Mouse (Mus musculus) skeletal muscle tissue, adult 2 months (tissue): ENCODE measurements around the gene Tpst1.

Experiments used
- DNase-seq: peaks from one replicate; pipeline ENCODE4 v3.0.0-alpha.2; 2012; ENCODE audit warnings: low read depth, low spot score

The Tpst1 gene

DNA sequence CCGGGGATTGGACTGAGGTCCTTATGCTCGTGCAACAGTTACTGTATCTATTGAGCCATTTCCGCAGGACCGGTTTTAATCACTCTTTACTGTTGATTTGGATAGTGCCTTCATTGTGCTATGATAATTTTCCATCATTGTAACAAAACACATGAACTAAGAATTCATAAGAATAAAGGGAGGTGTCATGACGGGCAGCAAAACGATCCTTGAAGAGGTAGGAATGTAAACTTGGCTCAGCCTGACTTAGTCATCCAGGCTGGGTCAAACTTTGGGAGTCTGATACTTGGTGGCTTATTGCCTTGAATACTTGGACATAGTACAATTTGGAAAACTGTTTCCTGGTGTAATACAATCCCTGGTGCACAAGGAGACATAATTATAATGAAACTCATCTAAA, 112.2 kb downstream of the Tpst1 start:
- no peak for DNase-seq
